Mouse (Mus musculus): ENCODE measurements around the gene Gm9945.
A peak's percentile ranks its signal among the peaks of the same experiment; 100 is the strongest.

The Gm9945 gene

DNA sequence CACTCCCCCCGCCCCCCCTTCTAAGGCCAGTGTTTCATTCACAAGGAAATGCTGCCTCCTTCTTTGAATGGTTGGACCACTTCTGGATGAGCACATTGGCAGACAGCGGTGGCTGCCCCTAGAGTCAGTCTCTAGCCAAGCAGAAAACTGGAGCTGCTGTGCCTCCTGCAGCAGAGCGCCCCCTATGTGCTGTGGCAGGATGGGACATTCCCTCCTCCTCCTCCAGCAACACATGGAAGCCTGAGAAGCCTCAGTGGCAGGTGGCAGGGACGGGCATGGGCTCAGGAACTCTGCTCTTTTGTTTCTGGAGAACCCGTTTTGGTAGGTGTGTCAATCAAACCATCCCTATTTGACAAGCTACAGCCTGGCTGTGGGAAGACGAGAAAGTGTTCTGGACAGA lies 44.9 kb downstream of the Gm9945 start:
- DNase-seq = peak; percentile 58 to 60

DNA sequence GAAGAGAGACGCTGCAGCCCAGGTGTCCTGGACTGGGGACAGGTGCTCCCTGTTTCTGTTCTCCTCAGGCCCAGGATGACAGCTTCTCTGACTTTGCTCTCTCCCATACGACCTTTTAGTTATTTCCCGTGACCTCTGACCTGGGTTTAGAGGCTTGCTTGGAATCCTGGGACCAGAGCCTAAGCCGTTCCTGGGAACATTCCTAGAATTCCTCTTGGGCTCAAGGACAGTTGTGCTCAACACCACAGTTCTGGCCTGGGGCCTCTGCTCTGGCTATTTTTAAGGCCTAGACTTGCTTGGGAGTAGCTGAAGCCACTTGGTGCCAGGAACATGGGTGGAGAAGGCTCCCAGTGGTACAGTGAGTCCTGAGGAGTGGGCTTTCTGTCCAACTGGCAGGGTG lies 45.5 kb downstream of the Gm9945 start:
- no peak for DNase-seq

- DNase-seq = no peak
Measured at GRCm38 (mm10) chr11:53528397-53529252, 48.7 kb downstream of the Gm9945 start.

GRCm38 (mm10) chr11:53529253-53529557 lies 49.2 kb downstream of the Gm9945 start:
- DNase-seq = peak; percentile 78 to 80

DNA sequence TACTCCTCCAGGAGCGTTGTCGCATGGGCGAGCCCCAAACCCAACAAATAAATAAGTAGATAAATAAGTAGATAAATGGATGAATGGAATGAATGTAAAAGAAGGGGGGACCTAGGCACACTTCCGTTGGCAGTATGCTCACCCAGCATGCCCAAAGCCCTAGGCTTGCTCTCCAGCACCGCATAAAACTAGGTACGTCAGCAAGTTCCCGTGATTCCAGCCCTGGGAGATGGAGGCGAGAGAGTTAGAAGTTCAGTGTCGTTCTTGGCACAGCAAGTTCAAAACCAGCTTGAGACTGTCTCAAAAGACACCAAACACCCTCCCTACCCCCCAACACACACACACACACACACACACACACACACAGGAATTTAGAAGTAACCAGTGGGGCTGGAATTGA lies 50.0 kb downstream of the Gm9945 start:
- no peak for DNase-seq
